ENCODE assay signal across 14 mouse cellular contexts in genomic region chr1:163252331-163252730, GRCm38 (mm10).
A peak's percentile ranks its signal among the peaks of the same experiment; 100 is the strongest.
DNase-seq lines count a peak whose midpoint lies in the region; TF ChIP-seq lines count a peak whose summit lies in the region.
"Had no signal": no experiment of that assay in that cellular context is flagged by ENCODE, and none has a peak within 500 bp of the region (broad histone marks: within the 10 kb centered on the region; RNA-seq: fewer than 3 reads in every experiment).

No protein-coding gene starts in this region.

- peak overlapping the region; percentile 28; the same call in 1 of the 2 replicates for H3K27ac ChIP-seq in gastrocnemius, adult 2 months
- 0 out of 2 replicates have a peak overlapping the region, but pooled peaks have one; percentile 43 for H3K27ac ChIP-seq in layer of hippocampus, adult 2 months
- H3K27ac ChIP-seq: hindbrain, embryonic 12.5 days; liver, embryonic 13.5 days; neural tube, embryonic 15.5 days had no signal

- TF ChIP-seq CTCF in gastrocnemius, adult 2 months (IDR thresholded peaks at IDR 0.05) = no peak
- TF ChIP-seq CTCF in layer of hippocampus, adult 2 months (conservative IDR thresholded peaks at IDR 0.05) = no peak

- intact Hi-C loops in gastrocnemius, adult 2 months (cut with DNase I) = no loop called here
- intact Hi-C loops in gastrocnemius, postnatal 36 days (cut with DNase I) = no loop called here

- H3K4me3 ChIP-seq in gastrocnemius, adult 2 months = no peak overlapping the region
- H3K4me3 ChIP-seq in layer of hippocampus, adult 2 months = no peak overlapping the region
- H3K4me3 ChIP-seq: hindbrain, embryonic 12.5 days; liver, embryonic 13.5 days; megakaryocyte, embryonic 14.5 days; neural tube, embryonic 15.5 days had no signal

- DNase-seq in gastrocnemius, adult 2 months = no peak
- DNase-seq in gastrocnemius, postnatal 36 days = no peak
- peak; percentile 20 to 32 for DNase-seq in layer of hippocampus, adult 2 months (ENCODE audit: low spot score in 2 of 2)
- no peak for DNase-seq in layer of hippocampus, postnatal 10 days (ENCODE audit: low spot score in 2 of 2)
- peak; percentile 56 for DNase-seq in Muller cell, postnatal 12 days (ENCODE audit: inconsistent ontology term)
- DNase-seq in layer of hippocampus, adult 9-11 months = peak; percentile 47
- DNase-seq in embryo, embryonic 11 days = no peak
- DNase-seq: cerebellum, adult 11-12 months; gastrocnemius, postnatal 10 days; kidney, adult 8-10 months; liver, embryonic 13.5 days had no signal

Comparison
In these comparisons a context has a peak if more than half of its experiments do, and no peak if none do; other contexts are left out.
1. DNase-seq: peak in layer of hippocampus, adult 2 months (2 of 2), Muller cell, postnatal 12 days (single experiment) and layer of hippocampus, adult 9-11 months (single experiment); none in gastrocnemius, adult 2 months (single experiment), gastrocnemius, postnatal 36 days (0 of 2), layer of hippocampus, postnatal 10 days (0 of 2) and embryo, embryonic 11 days (single experiment).